Mouse (Mus musculus) NIH3T3 (cell line): Measurements from ENCODE around the gene Shank1.
A peak's percentile ranks its signal among the peaks of the same experiment; 100 is the strongest.

Experiments used
- DNase-seq: peaks from one replicate; pipeline ENCODE4 v3.0.0-alpha.2; 2012; ENCODE audit warnings: low read depth

The Shank1 gene

GRCm38 (mm10) chr7:44304775-44305641 lies 5.0 kb upstream of the Shank1 start:
- peak; percentile 99 for DNase-seq

GRCm38 (mm10) chr7:44305686-44306085 lies 4.4 kb upstream of the Shank1 start:
- no peak for DNase-seq

- DNase-seq: peak; percentile 14
Measured at GRCm38 (mm10) chr7:44306516-44307240, 3.4 kb upstream of the Shank1 start, which contains the start of gene Clec11a. Clec11a (minus strand) TSS chr7:44306902.

- DNase-seq: peak; percentile 52
Measured at GRCm38 (mm10) chr7:44307261-44308020, 2.6 kb upstream of the Shank1 start.

- no peak for DNase-seq
Measured at GRCm38 (mm10) chr7:44310285-44310877, 328 bp downstream of the Shank1 start.

- no peak for DNase-seq
Measured at GRCm38 (mm10) chr7:44310878-44311712, 1.0 kb downstream of the Shank1 start.

- DNase-seq: no peak
Measured at GRCm38 (mm10) chr7:44311713-44312304, 1.8 kb downstream of the Shank1 start.

- DNase-seq: no peak
Measured at GRCm38 (mm10) chr7:44312484-44312883, 2.4 kb downstream of the Shank1 start.

GRCm38 (mm10) chr7:44317913-44318312 lies 7.9 kb downstream of the Shank1 start:
- peak; percentile 30 for DNase-seq

- DNase-seq: no peak
Measured at GRCm38 (mm10) chr7:44320886-44321285, 10.8 kb downstream of the Shank1 start.

GRCm38 (mm10) chr7:44322290-44322689 lies 12.2 kb downstream of the Shank1 start:
- no peak for DNase-seq

- no peak for DNase-seq
Measured at GRCm38 (mm10) chr7:44326614-44327013, 16.6 kb downstream of the Shank1 start.

- DNase-seq: peak; percentile 65
Measured at GRCm38 (mm10) chr7:44332336-44332735, 22.3 kb downstream of the Shank1 start.

- no peak for DNase-seq
Measured at GRCm38 (mm10) chr7:44334139-44334538, 24.1 kb downstream of the Shank1 start.

GRCm38 (mm10) chr7:44335031-44335878 lies 25.2 kb downstream of the Shank1 start:
- no peak for DNase-seq

GRCm38 (mm10) chr7:44336046-44337021 lies 26.3 kb downstream of the Shank1 start:
- no peak for DNase-seq

- no peak for DNase-seq
Measured at GRCm38 (mm10) chr7:44337121-44337849, 27.2 kb downstream of the Shank1 start.

- no peak for DNase-seq
Measured at GRCm38 (mm10) chr7:44340226-44340625, 30.2 kb downstream of the Shank1 start.
